Mouse (Mus musculus): ENCODE results near the gene Krt82. TPM values are rescaled to one million over a fixed set of nuclear protein-coding genes. Genes with fewer than 3 reads are reported as not detected.

Krt82 gene
- polyA plus RNA-seq, 1 experiment from 2014 or later = not detected

- Histone ChIP-seq H3K4me1 (replicated peaks) (no peaks in the 10 kb centered on the region), H3K27ac (replicated peaks) (no peak overlapping the region), H3K9ac (no peak overlapping the region), H3K9me3 (replicated peaks) (no peaks in the 10 kb centered on the region), H3K4me2 (no peak overlapping the region), H3K4me3 (replicated peaks) (no peak overlapping the region), H3K36me3 (replicated peaks) (no peaks in the 10 kb centered on the region), H3K27me3 (no peaks in the 10 kb centered on the region)
- WGBS (ENCODE audit: insufficient replicate concordance) = 40% methylated on average over 9 of the region's 9 CpGs
- no peak for ATAC-seq (ENCODE audit: insufficient read depth)
Observed at GRCm38 (mm10) chr15:101508247-101508646, 42.2 kb downstream of the Krt82 start.

DNA sequence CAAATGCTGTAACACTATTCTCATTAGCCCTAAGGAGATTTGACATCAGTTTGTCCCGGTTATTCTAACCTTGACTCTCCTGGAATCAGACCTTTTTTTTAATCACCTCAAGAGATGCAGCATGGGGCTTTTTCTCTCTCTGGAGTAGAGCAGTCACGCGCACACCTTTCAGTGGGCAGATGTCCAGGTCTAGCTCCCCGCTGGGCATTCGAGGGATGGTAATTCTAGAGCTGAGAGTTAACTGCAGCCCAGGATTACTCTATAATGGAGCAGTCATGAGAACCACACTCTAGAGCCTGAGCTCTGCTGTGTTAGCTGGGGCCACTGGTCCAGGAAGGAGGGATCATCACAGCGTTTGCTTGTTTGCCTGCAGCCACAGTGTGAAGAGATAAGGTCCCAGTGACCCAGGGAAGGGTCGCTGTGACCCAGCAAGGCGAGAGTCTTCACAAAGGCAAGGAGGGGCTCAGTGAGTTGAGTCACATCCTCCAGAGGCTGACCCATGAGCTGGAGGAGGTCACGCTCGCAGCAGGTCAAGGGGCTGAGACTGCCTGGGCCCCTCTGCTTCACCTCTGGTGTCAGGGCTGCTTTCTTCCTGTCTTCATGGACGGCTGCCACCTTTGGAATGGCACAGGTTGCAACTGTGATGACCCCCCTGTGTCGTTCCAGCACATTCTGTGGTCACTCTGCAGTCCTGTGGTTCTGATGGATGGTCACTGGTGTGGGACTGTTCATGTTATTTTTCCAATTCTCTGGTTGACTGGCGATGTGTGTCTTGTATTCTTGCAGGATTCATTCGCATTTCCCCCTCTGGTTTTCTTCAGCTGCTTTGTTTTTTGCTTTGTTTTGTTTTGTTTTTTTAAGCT, 43.3 kb downstream of the Krt82 start:
- no peak overlapping the region for H3K4me2 ChIP-seq
- no peaks in the 10 kb centered on the region for H3K27me3 ChIP-seq
- no peak overlapping the region for H3K9ac ChIP-seq
- H3K27ac ChIP-seq (replicated peaks) = no peak overlapping the region
- H3K4me1 ChIP-seq (replicated peaks) = no peaks in the 10 kb centered on the region
- H3K4me3 ChIP-seq (replicated peaks) = no peak overlapping the region
- 38% methylated on average over 14 of the region's 14 CpGs for WGBS (ENCODE audit: insufficient replicate concordance)
- H3K9me3 ChIP-seq (replicated peaks) = no peaks in the 10 kb centered on the region
- H3K36me3 ChIP-seq (replicated peaks) = no peaks in the 10 kb centered on the region
- no peak for ATAC-seq (ENCODE audit: insufficient read depth)

DNA sequence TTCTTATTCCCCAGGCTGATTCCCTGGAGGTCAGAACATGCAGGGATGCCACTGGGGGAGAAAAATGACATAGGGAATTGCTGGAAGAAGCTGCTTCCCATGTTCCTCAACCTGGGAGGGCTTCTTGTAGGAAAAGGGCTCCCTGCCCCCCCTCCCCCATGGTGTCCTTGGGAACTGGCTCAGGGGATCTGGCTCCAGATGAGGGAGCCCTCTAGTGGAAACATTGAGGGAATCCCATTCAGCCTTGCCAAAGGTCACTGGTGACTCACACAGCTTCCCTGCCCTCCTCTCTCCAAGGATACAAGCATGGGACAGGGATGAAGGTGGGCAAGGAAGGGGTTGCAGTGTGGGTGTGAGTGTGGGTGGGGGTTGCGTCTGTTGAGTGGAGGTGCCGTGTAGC, 53.3 kb downstream of the Krt82 start:
- Histone ChIP-seq H3K4me1 (replicated peaks) (no peaks in the 10 kb centered on the region), H3K9ac (no peak overlapping the region), H3K9me3 (replicated peaks) (no peaks in the 10 kb centered on the region), H3K27me3 (no peaks in the 10 kb centered on the region; the same call in 1 of the 2 replicates), H3K4me2 (no peak overlapping the region), H3K4me3 (replicated peaks) (no peak overlapping the region), H3K27ac (replicated peaks) (no peak overlapping the region), H3K36me3 (replicated peaks) (no peaks in the 10 kb centered on the region)
- no peak for ATAC-seq (ENCODE audit: insufficient read depth)
- 46% methylated on average over 2 of the region's 2 CpGs for WGBS (ENCODE audit: insufficient replicate concordance)

DNA sequence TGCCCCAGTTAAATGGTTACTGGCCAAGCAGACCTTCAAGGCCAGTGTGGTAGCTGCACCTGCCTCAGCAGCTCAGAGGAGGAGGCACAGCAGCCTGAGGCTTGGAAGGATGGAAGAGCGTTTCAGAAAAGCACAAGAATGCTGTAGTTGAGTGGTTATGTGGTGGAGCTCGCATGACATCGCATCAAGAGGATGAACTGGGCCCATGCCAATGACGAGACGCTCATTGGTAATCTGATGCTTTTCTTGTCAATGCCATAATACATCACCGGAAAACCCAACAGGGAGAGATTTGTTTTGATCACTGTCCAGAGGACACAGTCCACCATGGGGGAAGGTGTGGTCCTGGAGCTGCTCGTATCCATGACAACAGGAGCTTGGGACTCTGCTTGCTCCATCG, 55.2 kb downstream of the Krt82 start:
- 70% methylated on average over 8 of the region's 8 CpGs for WGBS (ENCODE audit: insufficient replicate concordance)

DNA sequence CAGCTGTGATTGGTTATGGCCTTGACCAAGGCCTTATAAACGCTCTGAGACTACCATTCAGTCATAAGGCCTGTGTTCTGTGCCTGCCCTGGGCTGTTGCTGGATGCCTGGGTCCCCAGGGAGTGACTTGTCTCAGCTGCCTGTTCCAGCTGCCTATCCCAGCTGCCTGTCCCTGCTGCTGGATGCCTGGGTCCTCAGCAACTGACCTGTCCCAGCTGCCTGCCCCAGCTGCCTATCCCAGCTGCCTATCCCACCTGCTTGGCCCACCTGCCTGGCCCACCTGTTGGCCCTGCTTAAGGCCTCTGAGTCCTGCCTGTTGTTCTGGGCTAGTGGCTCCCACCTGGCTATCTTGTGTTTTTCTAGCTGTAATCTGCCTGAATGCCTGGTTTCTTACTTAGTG, 56.3 kb downstream of the Krt82 start:
- H3K36me3 ChIP-seq (replicated peaks) = no peaks in the 10 kb centered on the region
- H3K4me3 ChIP-seq (replicated peaks) = no peak overlapping the region
- no peaks in the 10 kb centered on the region for H3K9me3 ChIP-seq (replicated peaks)
- H3K9ac ChIP-seq = no peak overlapping the region
- H3K4me1 ChIP-seq (replicated peaks) = no peaks in the 10 kb centered on the region
- 33% methylated on average over 1 of the region's 1 CpGs for WGBS (ENCODE audit: insufficient replicate concordance)
- no peak for ATAC-seq (ENCODE audit: insufficient read depth)
- H3K27me3 ChIP-seq = no peaks in the 10 kb centered on the region; the same call in 1 of the 2 replicates
- H3K4me2 ChIP-seq = no peak overlapping the region
- H3K27ac ChIP-seq (replicated peaks) = no peak overlapping the region

More for the DNA sequence above, 55.2 kb downstream of the Krt82 start:
- Histone ChIP-seq H3K27me3 (no peaks in the 10 kb centered on the region; the same call in 1 of the 2 replicates), H3K4me2 (no peak overlapping the region), H3K4me3 (replicated peaks) (no peak overlapping the region), H3K27ac (replicated peaks) (no peak overlapping the region), H3K36me3 (replicated peaks) (no peaks in the 10 kb centered on the region), H3K4me1 (replicated peaks) (no peaks in the 10 kb centered on the region), H3K9ac (no peak overlapping the region), H3K9me3 (replicated peaks) (no peaks in the 10 kb centered on the region)
- no peak for ATAC-seq (ENCODE audit: insufficient read depth)

DNA sequence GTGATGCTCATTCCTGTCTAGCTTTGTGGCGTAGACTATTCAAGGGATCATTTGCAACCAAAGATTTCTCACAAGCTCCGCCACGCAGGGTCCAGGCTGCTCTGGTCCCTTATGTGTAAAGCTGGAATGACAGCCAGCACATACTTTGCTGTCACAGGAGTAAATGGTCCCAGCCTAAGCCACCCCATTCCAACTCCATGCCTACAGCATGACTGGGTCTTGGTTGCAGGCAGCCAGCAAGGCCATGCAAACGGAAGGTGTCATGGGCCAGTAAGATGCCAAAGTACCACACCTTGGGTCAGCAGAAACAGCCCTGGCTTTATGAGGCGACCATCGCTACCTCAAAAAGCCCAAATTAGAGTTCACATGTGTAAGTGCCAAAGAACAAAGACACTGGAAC, 56.8 kb downstream of the Krt82 start:
- Histone ChIP-seq H3K27ac (replicated peaks) (no peak overlapping the region), H3K36me3 (replicated peaks) (no peaks in the 10 kb centered on the region), H3K27me3 (no peaks in the 10 kb centered on the region; the same call in 1 of the 2 replicates), H3K4me1 (replicated peaks) (no peaks in the 10 kb centered on the region), H3K4me2 (no peak overlapping the region), H3K9me3 (replicated peaks) (no peaks in the 10 kb centered on the region), H3K4me3 (replicated peaks) (no peak overlapping the region), H3K9ac (no peak overlapping the region)
- WGBS (ENCODE audit: insufficient replicate concordance) = 67% methylated on average over 6 of the region's 6 CpGs
- ATAC-seq (ENCODE audit: insufficient read depth) = no peak

- Histone ChIP-seq H3K4me1 (replicated peaks) (no peaks in the 10 kb centered on the region), H3K27me3 (no peaks in the 10 kb centered on the region; the same call in 1 of the 2 replicates)
- ATAC-seq (ENCODE audit: insufficient read depth) = no peak
Observed at GRCm38 (mm10) chr15:101492718-101493117, 57.7 kb downstream of the Krt82 start.

GRCm38 (mm10) chr15:101491431-101491830, 59.0 kb downstream of the Krt82 start, which contains the start of gene Krt83:
Krt83 (minus strand) TSS chr15:101491512.
- no peak within 1 kb of the TSS for H3K9ac ChIP-seq
- no peaks in the 10 kb centered on the region for H3K4me1 ChIP-seq (replicated peaks)
- no peak within 1 kb of the TSS for H3K27ac ChIP-seq (replicated peaks)
- ATAC-seq (ENCODE audit: insufficient read depth) = no peak
- no peaks in the 10 kb centered on the region for H3K9me3 ChIP-seq (replicated peaks)
- H3K4me3 ChIP-seq (replicated peaks) = no peak within 1 kb of the TSS
- H3K36me3 ChIP-seq (replicated peaks) = no peaks in the 10 kb centered on the region
- 78% methylated on average over 6 of the region's 6 CpGs for WGBS (ENCODE audit: insufficient replicate concordance)
- H3K27me3 ChIP-seq = no peaks in the 10 kb centered on the region; the same call in 1 of the 2 replicates
- H3K4me2 ChIP-seq = no peak within 1 kb of the TSS

More at GRCm38 (mm10) chr15:101492718-101493117, 57.7 kb downstream of the Krt82 start:
- Histone ChIP-seq H3K4me2 (no peak overlapping the region), H3K4me3 (replicated peaks) (no peak overlapping the region), H3K9ac (no peak overlapping the region), H3K36me3 (replicated peaks) (no peaks in the 10 kb centered on the region), H3K27ac (replicated peaks) (no peak overlapping the region), H3K9me3 (replicated peaks) (no peaks in the 10 kb centered on the region)
- WGBS (ENCODE audit: insufficient replicate concordance) = 35% methylated on average over 8 of the region's 8 CpGs

Small RNA genes lying within 50 kb of the gene (microRNA-seq; reads per million reads assigned to microRNA genes)
- gene Gm44393 = not detected
- not detected for gene Gm44460

Other genes starting within 250 kb of the Krt82 start
- 0.43 and 0.44 TPM in 2 replicates for gene Krt80, start 180.5 kb downstream of the Krt82 start, polyA plus RNA-seq (2015; fragmentation: Nextera tagmentation; extraction: Ambion mirVana)
- gene Krt7, start 139.6 kb downstream of the Krt82 start, polyA plus RNA-seq (2015; fragmentation: Nextera tagmentation; extraction: Ambion mirVana) = 1.7 TPM in 2 replicates
- gene Krt87, start 111.9 kb downstream of the Krt82 start, polyA plus RNA-seq (2015; fragmentation: Nextera tagmentation; extraction: Ambion mirVana) = not detected in 2 replicates
- not detected in 2 replicates for gene Krt88, start 102.9 kb downstream of the Krt82 start, polyA plus RNA-seq (2015; fragmentation: Nextera tagmentation; extraction: Ambion mirVana)
- gene Krt81, start 86.9 kb downstream of the Krt82 start, polyA plus RNA-seq (2015; fragmentation: Nextera tagmentation; extraction: Ambion mirVana) = not detected in 2 replicates
- not detected in 2 replicates for gene Krt86, start 77.2 kb downstream of the Krt82 start, polyA plus RNA-seq (2015; fragmentation: Nextera tagmentation; extraction: Ambion mirVana)
- gene Krt83, start 59.2 kb downstream of the Krt82 start, polyA plus RNA-seq (2015; fragmentation: Nextera tagmentation; extraction: Ambion mirVana) = 0.32 and 0.51 TPM in 2 replicates
- not detected in 2 replicates for gene Gm49425, start 33.4 kb downstream of the Krt82 start, polyA plus RNA-seq (2015; fragmentation: Nextera tagmentation; extraction: Ambion mirVana)
- 0.05 TPM in 1 of 2 replicates, not detected in the other for gene Krt84, start 17.8 kb downstream of the Krt82 start, polyA plus RNA-seq (2015; fragmentation: Nextera tagmentation; extraction: Ambion mirVana)
- gene Krt90, start 12.3 kb upstream of the Krt82 start, polyA plus RNA-seq (2015; fragmentation: Nextera tagmentation; extraction: Ambion mirVana) = not detected in 2 replicates
- not detected in 2 replicates for gene Krt75, start 23.2 kb upstream of the Krt82 start, polyA plus RNA-seq (2015; fragmentation: Nextera tagmentation; extraction: Ambion mirVana)
- gene Gm5414, start 77.5 kb upstream of the Krt82 start, polyA plus RNA-seq (2015; fragmentation: Nextera tagmentation; extraction: Ambion mirVana) = not detected in 2 replicates
- gene Gm5478, start 96.7 kb upstream of the Krt82 start, polyA plus RNA-seq (2015; fragmentation: Nextera tagmentation; extraction: Ambion mirVana) = not detected in 2 replicates
- not detected in 2 replicates for gene Krt6b, start 129.6 kb upstream of the Krt82 start, polyA plus RNA-seq (2015; fragmentation: Nextera tagmentation; extraction: Ambion mirVana)
- 0.05 and 0.17 TPM in 2 replicates for gene Krt6a, start 143.6 kb upstream of the Krt82 start, polyA plus RNA-seq (2015; fragmentation: Nextera tagmentation; extraction: Ambion mirVana)
- gene Krt5, start 162.2 kb upstream of the Krt82 start, polyA plus RNA-seq (2015; fragmentation: Nextera tagmentation; extraction: Ambion mirVana) = 0.14 and 0.53 TPM in 2 replicates
- not detected in 2 replicates for gene Krt71, start 192.4 kb upstream of the Krt82 start, polyA plus RNA-seq (2015; fragmentation: Nextera tagmentation; extraction: Ambion mirVana)
- not detected in 2 replicates for gene Krt72, start 235.8 kb upstream of the Krt82 start, polyA plus RNA-seq (2015; fragmentation: Nextera tagmentation; extraction: Ambion mirVana)